ENCODE assay signal across 10 mouse cellular contexts in the genomic region with DNA sequence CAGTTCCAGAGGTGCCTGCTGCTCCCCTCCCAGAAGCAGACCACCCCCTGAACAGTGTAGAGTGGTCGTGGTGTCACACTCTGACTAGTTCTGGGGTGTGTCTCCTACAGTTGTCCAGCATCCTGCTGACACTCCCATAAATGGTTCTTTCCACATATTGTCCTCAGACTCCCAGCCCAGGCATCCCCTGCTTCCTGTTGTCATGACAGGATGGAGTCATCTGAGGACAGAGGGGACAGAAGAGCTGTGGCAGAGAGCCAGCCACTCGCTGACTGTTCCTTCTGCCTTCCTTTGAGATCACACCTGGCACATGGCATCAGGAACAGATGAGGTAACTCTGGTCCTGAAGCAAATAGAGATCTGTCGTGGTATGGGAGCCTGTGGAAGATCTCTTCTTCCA. TPM values are rescaled to one million over a fixed set of nuclear protein-coding genes. Genes with fewer than 3 reads are reported as not detected.
DNase-seq lines count a peak whose midpoint lies in the region; ATAC-seq and TF ChIP-seq lines count a peak whose summit lies in the region.
"Had no signal": no experiment of that assay in that cellular context is flagged by ENCODE, and none has a peak within 500 bp of the region (broad histone marks: within the 10 kb centered on the region; RNA-seq: fewer than 3 reads in every experiment).

No protein-coding gene starts in this region.

- no peaks in the 10 kb centered on the region for H3K27me3 ChIP-seq in kidney, adult 2 months (replicated peaks; ENCODE audit: control insufficient read depth, insufficient read depth, low read length)
- no peaks in the 10 kb centered on the region for H3K27me3 ChIP-seq in kidney, embryonic 16.5 days (ENCODE audit: insufficient read depth, low read length)

- H3K4me3 ChIP-seq in kidney, adult 2 months (ENCODE audit: insufficient read depth, low read depth, low read length), result no peak overlapping the region
- no peak overlapping the region for H3K4me3 ChIP-seq in kidney, embryonic 16.5 days (ENCODE audit: low read length)
- H3K4me3 ChIP-seq: heart, embryonic 15.5 days had no signal

- no peaks in the 10 kb centered on the region for H3K4me1 ChIP-seq in kidney, adult 2 months (ENCODE audit: control insufficient read depth, insufficient read depth, low read length)
- peaks cover 4% of the 10 kb centered on the region for H3K4me1 ChIP-seq in kidney, embryonic 16.5 days (ENCODE audit: insufficient read depth, low read length)

- no peaks in the 10 kb centered on the region for H3K36me3 ChIP-seq in kidney, adult 2 months (ENCODE audit: control insufficient read depth, insufficient read depth, low read length)
- no peaks in the 10 kb centered on the region for H3K36me3 ChIP-seq in kidney, embryonic 16.5 days (ENCODE audit: insufficient read depth, low read length)
- H3K36me3 ChIP-seq: heart, embryonic 15.5 days had no signal

- ATAC-seq in kidney, embryonic 16.5 days (ENCODE audit: low FRiP score, low TSS enrichment), result no peak
- no peak for ATAC-seq in megakaryocyte-erythroid progenitor cell, adult 5-6 weeks (replicated peaks; ENCODE audit: low FRiP score, low TSS enrichment, poor library complexity, severe bottlenecking)

- peaks cover 2% of the 10 kb centered on the region; the same call in 1 of the 2 replicates for H3K9me3 ChIP-seq in kidney, embryonic 16.5 days (ENCODE audit: low read length)
- H3K9me3 ChIP-seq: heart, embryonic 15.5 days had no signal

- no peak for TF ChIP-seq CTCF in kidney, adult 2 months (conservative IDR thresholded peaks at IDR 0.05; ENCODE audit: insufficient read depth, insufficient read length, low read depth, low read length)

- 40% methylated on average over 3 of the region's 3 CpGs for WGBS in kidney, adult 2 months
- WGBS in kidney, embryonic 16.5 days, result 45% methylated on average over 3 of the region's 3 CpGs

- TF ChIP-seq POLR2A in kidney, adult 2 months (IDR thresholded peaks at IDR 0.05; ENCODE audit: low read depth, low read length), result no peak

- peak; percentile 50 to 63 for DNase-seq in adrenal gland, adult (ENCODE audit: inconsistent age in 2 of 2, low spot score in 1 of 2)
- no peak for DNase-seq in adrenal gland, adult 18-20 months (ENCODE audit: low spot score in 2 of 2)
- DNase-seq in kidney, adult 2 months, result peak; percentile 80
- peak; percentile 82 for DNase-seq in kidney, postnatal 10 days
- DNase-seq in lung, postnatal 36 days, result peak; percentile 89
- DNase-seq in thymus, postnatal 36 days, result no peak
- DNase-seq: layer of hippocampus, adult 9-11 months had no signal

- H3K9ac ChIP-seq in kidney, embryonic 16.5 days (replicated peaks; ENCODE audit: low read length), result no peak overlapping the region
- H3K9ac ChIP-seq: heart, embryonic 15.5 days had no signal

- H3K4me2 ChIP-seq in kidney, embryonic 16.5 days (replicated peaks; ENCODE audit: low read depth, low read length), result no peak overlapping the region
- H3K4me2 ChIP-seq: heart, embryonic 15.5 days had no signal

- peak overlapping the region; percentile 56 for H3K27ac ChIP-seq in kidney, adult 2 months (ENCODE audit: insufficient read depth, low read depth, low read length)
- no peak overlapping the region for H3K27ac ChIP-seq in kidney, embryonic 16.5 days (ENCODE audit: low read length)
- H3K27ac ChIP-seq: heart, embryonic 15.5 days had no signal

RNA-seq across cellular contexts. Expression of gene Cops8, which starts 3.6 kb away (rescaled TPM):
- 10 to 100 TPM; 83.9 to 84.4 TPM for total RNA-seq in adrenal gland, adult 18-20 months (2021)
- polyA plus RNA-seq in kidney, adult 2 months (2012; rRNA removed), result 39.7 and 41.9 TPM in 2 replicates
- 149 and 152 TPM in 2 replicates for polyA plus RNA-seq in kidney, embryonic 16.5 days (2015; fragmentation: Nextera tagmentation; extraction: Ambion mirVana)
- 58.4 and 67.9 TPM in 2 replicates for total RNA-seq in megakaryocyte-erythroid progenitor cell, adult 5-6 weeks (2014; fragmentation: Nextera tagmentation)
- total RNA-seq in megakaryocyte-erythroid progenitor cell, adult 5-6 weeks (2017), result 58.1 and 86.6 TPM in 2 replicates

Comparison
In these comparisons a context has a peak if more than half of its experiments do, and no peak if none do; other contexts are left out.
1. DNase-seq: peak in adrenal gland, adult (2 of 2), kidney, adult 2 months (single experiment), kidney, postnatal 10 days (single experiment) and lung, postnatal 36 days (single experiment); none in adrenal gland, adult 18-20 months (0 of 2) and thymus, postnatal 36 days (0 of 2).